Mouse (Mus musculus) testis, adult 2 months (tissue): ENCODE measurements around the gene Phldb2. TPM values are rescaled to one million over a fixed set of nuclear protein-coding genes. Genes with fewer than 3 reads are reported as not detected.

Source experiments
- H3K27ac ChIP-seq: fragments of 200-500 bp; 2 replicates; pipeline ENCODE4 v1.5.1; 2012; ENCODE audit warnings: low read depth, low read length; ENCODE audit not compliant: control insufficient read depth, insufficient read depth
- H3K27me3 ChIP-seq: fragments of 200-500 bp; 2 replicates; pipeline ENCODE4 v1.6.1; 2012; ENCODE audit warnings: mild to moderate bottlenecking, low read length, moderate library complexity; ENCODE audit not compliant: control insufficient read depth, insufficient read depth
- H3K36me3 ChIP-seq: fragments of 200-500 bp; 2 replicates; pipeline ENCODE4 v1.6.1; 2012; ENCODE audit warnings: mild to moderate bottlenecking, low read length; ENCODE audit not compliant: control insufficient read depth, insufficient read depth
- H3K4me1 ChIP-seq: fragments of 200-500 bp; 2 replicates; pipeline ENCODE4 v1.6.1; 2012; ENCODE audit warnings: low read length; ENCODE audit not compliant: control insufficient read depth, insufficient read depth
- H3K4me3 ChIP-seq: fragments of 200-500 bp; 2 replicates; pipeline ENCODE4 v1.5.1; 2012; ENCODE audit warnings: low read depth, mild to moderate bottlenecking, low read length, moderate library complexity, mixed read lengths; ENCODE audit not compliant: control insufficient read depth
- CTCF ChIP-seq: fragments of 200-500 bp; IDR thresholded peaks from 2 replicates; pipeline ENCODE4 v1.5.1; 2012; ENCODE audit warnings: low read depth, mild to moderate bottlenecking, inconsistent platforms, low read length, moderate library complexity; ENCODE audit not compliant: control insufficient read depth, insufficient read depth, insufficient replicate concordance
- POLR2A ChIP-seq: fragments of 200-500 bp; IDR thresholded peaks from 2 replicates; pipeline ENCODE4 v1.6.1; 2012; ENCODE audit warnings: low read depth, mild to moderate bottlenecking, inconsistent platforms, low read length, moderate library complexity; ENCODE audit not compliant: control insufficient read depth
- polyA plus RNA-seq: library from polyadenylated mRNA; depleted of rRNA; stranded (reverse); fragments of >200 nt; gene quantifications from 2 replicates; pipeline ENCODE4 v1.2.3, GENCODE M21; 2012

Gene Phldb2
- polyA plus RNA-seq, 1 experiment = 0.65 TPM

DNA sequence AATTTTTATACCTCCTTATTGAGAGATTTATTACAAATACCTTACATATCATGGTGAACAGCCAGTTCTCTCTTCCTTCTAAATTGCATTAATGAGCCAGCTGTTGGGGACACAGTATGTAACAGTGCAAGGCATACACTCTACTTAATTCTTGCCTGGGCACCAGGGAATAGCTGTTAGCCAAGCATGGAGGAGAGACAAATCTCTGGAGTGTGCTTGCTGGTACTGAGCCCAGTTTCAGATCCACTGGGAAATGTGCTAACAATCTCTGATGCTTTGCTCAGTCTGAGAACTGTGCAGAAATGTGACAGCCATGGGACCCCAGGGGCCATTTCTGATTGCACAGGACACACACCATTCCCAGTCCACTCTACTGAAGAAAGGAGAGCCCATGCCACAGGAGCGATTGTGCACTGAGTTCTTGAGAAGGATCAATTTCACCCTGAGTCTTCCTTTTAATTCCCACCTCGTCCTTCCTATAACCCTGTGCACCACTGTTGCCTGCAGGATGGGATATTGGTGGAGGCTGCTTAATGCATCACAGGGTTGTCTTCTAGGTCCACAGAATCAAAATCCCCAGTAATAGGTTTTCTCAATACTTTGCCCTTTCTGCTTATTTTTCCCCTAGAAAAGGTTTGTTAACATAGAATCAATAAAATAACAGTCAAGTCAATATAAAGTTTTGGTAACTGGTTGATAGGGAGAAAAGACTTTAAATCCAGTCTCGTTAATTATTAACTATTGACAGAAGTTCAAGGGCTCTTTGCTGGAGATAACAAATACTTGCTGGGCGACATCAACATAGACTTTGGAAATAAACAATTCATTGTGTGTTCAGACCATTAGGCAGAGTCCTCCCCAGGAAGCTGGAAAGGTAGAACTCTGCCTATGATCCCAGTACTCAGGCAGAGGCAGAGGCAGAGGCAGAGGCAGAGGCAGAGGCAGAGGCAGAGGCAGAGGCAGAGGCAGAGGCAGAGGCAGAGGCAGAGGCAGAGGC lies 31.5 kb upstream of the Phldb2 start:
- no peaks in the 10 kb centered on the region for H3K36me3 ChIP-seq
- no peaks in the 10 kb centered on the region for H3K27me3 ChIP-seq
- H3K4me1 ChIP-seq = no peaks in the 10 kb centered on the region
- TF ChIP-seq POLR2A (no peak), CTCF (no peak)
- no peak overlapping the region for H3K27ac ChIP-seq
- no peak overlapping the region for H3K4me3 ChIP-seq

DNA sequence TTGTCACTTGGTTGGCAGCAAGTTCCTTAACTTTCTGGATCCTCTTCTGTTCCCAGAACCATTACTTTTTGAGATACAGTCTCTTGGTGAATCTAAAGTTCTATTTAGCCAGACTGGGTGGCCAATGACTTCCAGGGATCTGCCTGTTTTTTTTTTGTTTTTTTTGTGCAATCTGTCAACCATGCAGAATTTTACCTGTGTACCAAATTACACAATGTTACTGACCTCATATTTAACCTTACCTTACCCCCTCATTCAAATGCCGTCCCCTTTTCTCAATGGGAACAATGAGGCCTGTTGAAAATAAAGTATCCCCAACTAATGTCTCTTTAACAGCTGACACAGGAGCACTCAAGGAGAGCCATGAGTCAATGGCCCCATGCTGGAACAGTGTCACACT lies 22.9 kb upstream of the Phldb2 start:
- Histone ChIP-seq H3K27ac (no peak overlapping the region), H3K36me3 (no peaks in the 10 kb centered on the region), H3K27me3 (no peaks in the 10 kb centered on the region), H3K4me1 (no peaks in the 10 kb centered on the region), H3K4me3 (no peak overlapping the region)
- TF ChIP-seq POLR2A (no peak), CTCF (no peak)

DNA sequence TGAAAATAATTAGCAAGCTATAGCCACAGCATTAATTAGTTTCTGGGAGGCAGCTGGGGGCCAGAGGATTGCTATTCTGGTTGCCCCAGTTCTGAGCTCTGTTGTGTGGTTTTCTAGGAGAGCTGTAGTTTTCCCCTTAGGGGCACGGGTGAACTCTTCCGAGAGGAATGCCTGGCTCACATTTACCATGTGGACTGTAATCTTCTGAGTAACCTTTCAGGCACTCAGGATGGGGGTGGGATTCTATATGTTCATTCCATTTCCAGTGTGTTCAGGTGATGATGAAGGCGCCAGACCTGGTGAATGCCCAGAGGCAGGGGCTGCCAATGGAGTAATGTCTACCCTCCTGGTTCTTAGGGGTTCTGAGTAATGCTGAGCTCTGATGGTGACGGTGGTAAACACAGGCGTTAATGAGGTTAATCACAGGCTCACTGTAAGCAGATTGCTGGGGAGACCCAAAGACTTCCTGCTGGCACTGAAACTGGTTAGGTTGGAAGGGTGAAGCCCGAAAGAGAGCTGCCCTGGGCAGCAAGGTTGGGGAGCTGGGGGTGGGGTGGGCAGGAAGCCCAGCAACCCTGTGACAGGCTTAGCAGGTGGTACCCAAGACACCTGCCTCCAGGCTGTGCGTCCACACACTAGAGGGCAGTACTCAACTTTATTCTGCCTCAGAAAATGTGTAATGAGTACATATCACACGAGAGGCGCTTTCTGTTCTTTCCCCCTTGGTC lies 20.7 kb upstream of the Phldb2 start:
- Histone ChIP-seq H3K4me3 (no peak overlapping the region), H3K27me3 (no peaks in the 10 kb centered on the region), H3K36me3 (no peaks in the 10 kb centered on the region), H3K4me1 (no peaks in the 10 kb centered on the region), H3K27ac (no peak overlapping the region)
- TF ChIP-seq CTCF (peak; percentile 25; the same call in 1 of the 2 replicates), POLR2A (no peak)

DNA sequence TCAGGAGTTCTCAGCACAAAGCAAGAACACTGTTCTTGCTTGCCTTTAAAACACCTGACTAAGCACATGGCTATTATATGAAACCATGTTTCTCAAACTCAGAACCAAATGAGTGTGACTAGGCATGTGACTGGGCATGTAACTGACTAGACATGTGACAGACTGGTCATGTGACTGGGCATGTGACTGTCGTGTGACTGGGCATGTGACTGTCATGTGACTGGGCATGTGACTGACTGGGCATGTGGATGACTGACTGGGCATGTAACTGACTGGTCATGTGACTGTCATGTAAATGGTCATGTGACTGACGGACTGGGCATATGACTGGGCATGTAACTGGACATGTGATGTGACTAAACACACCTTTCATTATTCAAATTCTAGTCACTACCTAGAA lies 16.8 kb upstream of the Phldb2 start:
- Histone ChIP-seq H3K4me1 (no peaks in the 10 kb centered on the region), H3K27me3 (no peaks in the 10 kb centered on the region), H3K4me3 (no peak overlapping the region), H3K27ac (no peak overlapping the region), H3K36me3 (no peaks in the 10 kb centered on the region)
- TF ChIP-seq CTCF (no peak), POLR2A (no peak)

DNA sequence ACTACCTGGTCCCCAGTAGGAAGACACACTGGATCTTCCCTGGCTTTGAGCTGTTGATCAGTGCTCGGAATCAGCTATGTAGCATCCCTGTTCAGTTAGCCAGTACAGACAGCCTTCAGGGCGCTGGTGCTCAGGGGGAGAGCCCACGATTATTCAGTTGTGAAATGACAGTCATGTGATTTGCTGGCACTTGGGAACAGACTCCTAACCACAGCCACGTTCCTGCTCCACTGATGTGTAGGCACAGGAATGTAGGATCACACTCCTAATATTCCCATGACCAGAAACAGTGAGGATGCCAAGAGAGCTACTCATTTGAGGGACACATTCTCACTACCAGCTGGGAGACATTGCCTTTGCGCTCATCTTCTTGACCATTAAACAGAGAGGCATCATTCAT lies 15.3 kb upstream of the Phldb2 start:
- Histone ChIP-seq H3K4me3 (no peak overlapping the region), H3K4me1 (no peaks in the 10 kb centered on the region), H3K27ac (no peak overlapping the region), H3K27me3 (no peaks in the 10 kb centered on the region), H3K36me3 (no peaks in the 10 kb centered on the region)
- TF ChIP-seq POLR2A (no peak), CTCF (no peak)

DNA sequence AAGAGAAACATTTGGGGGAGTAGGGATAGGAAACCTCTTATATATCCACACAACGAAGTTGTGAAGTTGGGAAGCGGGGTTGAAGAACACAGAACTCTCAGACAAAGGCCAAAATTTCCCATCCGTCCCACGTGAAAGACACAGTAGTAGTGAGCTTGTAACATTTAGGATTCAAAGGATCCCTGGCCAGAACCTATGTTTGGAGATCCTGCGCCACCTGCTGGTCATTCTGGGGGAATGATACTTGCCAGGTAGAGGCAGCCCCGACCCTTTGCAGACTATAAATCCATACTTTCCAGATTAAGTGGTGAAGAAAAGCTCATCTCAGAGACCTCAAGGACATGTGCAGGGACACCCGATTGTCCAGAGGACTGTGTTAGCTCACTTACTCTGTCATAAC lies 14.1 kb upstream of the Phldb2 start:
- Histone ChIP-seq H3K27ac (no peak overlapping the region), H3K27me3 (no peaks in the 10 kb centered on the region), H3K4me3 (no peak overlapping the region), H3K4me1 (no peaks in the 10 kb centered on the region), H3K36me3 (no peaks in the 10 kb centered on the region)
- TF ChIP-seq POLR2A (no peak), CTCF (peak; percentile 70; the same call in 1 of the 2 replicates)

DNA sequence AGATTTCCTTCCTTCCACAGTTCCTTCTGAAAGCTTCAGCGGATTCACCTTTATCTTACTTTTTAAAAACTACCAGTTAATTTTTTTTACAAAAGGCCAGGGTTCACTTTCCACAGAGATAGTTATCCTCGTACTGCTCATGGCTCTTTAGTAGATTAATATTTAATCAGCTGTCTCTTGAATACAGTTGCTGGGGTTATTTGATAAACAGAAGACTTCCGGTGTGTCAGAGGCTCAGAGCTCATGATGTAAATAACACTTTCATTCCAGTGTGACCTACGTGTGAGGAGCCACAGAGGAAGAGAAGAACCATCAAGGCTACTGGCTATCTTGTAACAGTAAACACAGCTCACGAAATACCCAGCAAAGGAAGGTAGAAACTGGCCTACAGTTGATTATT lies 13.2 kb upstream of the Phldb2 start:
- no peaks in the 10 kb centered on the region for H3K36me3 ChIP-seq
- no peak overlapping the region for H3K4me3 ChIP-seq
- TF ChIP-seq CTCF (no peak), POLR2A (no peak)
- H3K4me1 ChIP-seq = no peaks in the 10 kb centered on the region
- no peak overlapping the region for H3K27ac ChIP-seq
- no peaks in the 10 kb centered on the region for H3K27me3 ChIP-seq
